Mouse (Mus musculus): ENCODE data around the gene Axin1. TPM values are rescaled to one million over a fixed set of nuclear protein-coding genes. Genes with fewer than 3 reads are reported as not detected.
"Not testable (repeated sequence)": the region's sequence is repeated elsewhere in the genome, so short reads cannot be mapped to it uniquely, and the experiment has no call there.

Axin1 gene
- polyA plus RNA-seq (2017; shearing (Covaris generic)): 10 to 100 TPM; 10.5 to 13.5 TPM

DNA sequence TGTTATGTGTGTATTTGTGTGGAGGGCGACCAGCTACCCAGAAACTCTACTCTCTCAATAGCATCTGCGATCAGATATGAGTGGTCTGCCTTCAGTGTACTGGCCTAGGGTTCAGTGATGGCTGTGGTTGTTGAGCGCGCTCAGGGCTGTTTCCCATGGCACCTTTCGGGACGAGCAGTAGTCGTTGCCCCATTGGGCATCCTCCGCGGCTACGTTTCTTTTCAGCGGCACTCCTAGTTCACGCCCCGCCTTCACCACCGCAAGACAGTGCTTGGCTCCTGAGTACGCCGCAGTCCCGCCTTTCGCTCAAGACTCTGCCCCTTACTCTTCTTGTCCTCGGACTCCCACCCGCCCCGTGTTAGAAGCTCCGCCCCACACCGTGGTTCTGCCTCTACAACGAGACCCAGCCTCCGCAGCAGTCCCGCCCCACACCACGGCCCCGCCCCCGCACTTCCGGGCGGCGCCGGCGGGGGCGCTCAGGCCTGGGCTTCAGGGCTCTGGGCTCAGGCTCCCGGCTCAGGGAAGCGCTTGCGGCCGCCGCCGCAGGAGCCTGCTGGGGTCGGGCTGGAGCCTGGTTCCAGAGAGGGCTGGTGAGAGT lies at the start of gene Axin1:
Gene Axin1, plus strand, starts transcription at position 450 of the 598 bp plus-strand sequence.
- peak; percentile 96 for ATAC-seq

DNA sequence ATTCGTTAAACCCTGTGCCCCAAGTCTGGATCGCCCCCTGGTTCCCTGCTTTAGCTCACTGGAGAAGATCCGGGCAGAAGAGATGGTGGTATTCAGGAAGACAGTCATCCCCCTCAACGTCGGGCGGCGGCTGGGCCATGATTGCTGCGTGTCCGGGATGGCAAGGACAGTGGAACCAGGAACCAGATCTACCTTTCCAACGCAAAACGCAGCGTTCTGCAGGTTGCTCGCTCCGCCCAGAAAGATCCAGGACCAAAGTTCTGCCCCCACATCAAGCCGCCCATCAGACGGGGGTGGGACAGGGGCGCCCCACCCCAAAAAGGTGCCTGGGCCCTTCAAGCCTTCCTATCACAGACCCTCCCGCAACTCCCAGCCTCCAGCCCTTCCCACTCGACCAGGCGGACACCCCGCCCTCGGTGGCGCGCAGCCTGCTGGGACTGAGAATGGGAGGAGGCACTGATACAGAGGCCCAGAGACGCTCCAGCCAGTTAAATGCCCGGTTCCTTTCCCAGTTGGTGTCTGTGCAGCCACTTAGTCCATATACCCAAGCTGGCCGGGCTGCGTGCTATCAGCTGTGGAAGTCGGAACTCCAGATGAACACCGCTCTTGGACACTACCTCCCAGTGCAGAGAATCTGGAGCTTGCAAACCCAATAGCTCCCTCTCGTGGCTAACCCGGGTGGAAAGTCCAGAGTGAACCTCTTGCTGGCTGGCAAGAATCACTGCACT lies 48.4 kb upstream of the Axin1 start, which contains the start of gene Decr2:
Gene Decr2, minus strand, starts transcription at position 433 of the 728 bp plus-strand sequence.
- ATAC-seq: peak; percentile 59

GRCm38 (mm10) chr17:26094531-26095110 lies 43.9 kb upstream of the Axin1 start:
- no peak for ATAC-seq

GRCm38 (mm10) chr17:26095121-26095740 lies 43.3 kb upstream of the Axin1 start, which contains the start of gene Nme4:
TSS of gene Nme4 (minus strand) at chr17:26095602.
- peak; percentile 19 for ATAC-seq

- ATAC-seq: no peak
Measured at GRCm38 (mm10) chr17:26098461-26098860, 40.0 kb upstream of the Axin1 start.

DNA sequence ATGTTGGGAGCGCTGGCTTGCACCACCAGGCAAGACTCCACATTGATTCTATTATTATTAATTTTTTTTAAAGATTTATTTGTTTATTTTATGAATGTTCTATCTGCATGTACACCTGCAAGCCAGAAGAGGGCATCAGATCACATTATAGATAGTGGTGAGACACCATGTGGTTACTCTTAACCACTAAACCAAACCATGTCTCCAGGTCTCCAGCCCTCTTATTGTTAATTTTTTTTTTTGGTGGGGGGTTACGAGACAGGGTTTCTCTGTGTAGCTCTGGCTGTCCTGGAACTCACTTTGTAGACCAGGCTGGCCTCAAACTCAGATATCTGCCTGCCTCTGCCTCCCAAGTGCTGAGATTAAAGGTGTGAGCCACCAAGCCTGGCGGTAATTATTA lies 39.2 kb upstream of the Axin1 start:
- ATAC-seq: not testable (repeated sequence)

DNA sequence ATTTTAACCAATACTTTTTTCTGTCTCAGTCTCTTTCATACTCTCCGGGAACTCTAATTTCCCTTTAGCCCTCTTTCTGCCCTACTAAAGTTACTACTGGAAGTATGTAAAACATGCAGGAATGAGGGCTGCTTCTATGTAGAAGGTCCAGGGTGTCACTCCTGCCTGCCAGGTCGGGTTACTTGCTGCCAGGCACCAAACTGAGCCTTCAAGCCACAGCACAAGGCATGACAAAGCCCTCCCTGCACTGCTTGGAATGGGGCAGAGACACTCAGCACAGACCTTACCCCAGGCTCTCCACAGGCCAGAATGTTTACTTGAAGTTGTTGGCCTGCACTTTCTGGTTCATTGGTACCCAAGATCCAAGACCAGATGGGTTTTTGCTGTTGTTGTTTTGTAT lies 38.3 kb upstream of the Axin1 start:
- ATAC-seq: no peak

DNA sequence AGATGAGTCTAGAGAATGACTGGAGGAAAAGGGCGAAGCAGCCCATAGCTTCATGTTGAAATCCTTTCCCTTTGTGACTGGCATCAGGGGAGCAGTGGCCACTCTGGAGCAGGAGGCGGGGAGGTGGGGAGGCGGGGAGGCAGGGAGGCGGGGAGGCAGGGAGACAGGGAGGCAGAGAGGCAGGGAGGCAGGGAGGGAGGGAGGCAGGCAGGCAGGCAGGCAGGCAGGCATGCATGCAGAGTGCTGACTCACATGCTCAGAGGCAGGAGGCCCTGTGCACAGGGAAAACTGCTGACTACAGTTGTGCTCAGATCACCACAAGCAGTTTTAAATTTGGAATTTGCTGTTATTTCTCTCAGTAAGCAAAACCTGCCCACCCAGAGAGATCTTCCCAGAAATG lies 37.0 kb upstream of the Axin1 start:
- ATAC-seq: no peak

DNA sequence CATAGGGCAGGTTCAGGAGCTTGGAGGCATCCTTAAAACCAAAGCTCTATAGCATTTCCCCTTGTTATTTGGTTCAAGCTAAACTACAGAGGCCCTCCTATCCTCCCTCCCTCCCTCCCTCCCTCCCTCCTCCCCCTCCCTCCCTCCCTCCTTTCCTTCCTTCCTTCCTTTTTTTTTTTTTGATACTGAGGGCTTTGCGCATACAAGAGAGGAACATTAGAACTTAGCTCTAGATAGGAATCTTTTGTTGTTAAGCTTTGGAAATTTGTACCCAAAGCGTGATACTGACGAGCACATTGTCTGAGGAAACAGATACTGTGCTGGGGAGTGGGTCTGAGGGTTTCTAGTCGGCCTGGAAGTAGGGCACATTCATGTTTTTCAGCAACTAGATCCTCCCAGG lies 32.9 kb upstream of the Axin1 start:
- no peak for ATAC-seq

GRCm38 (mm10) chr17:26110156-26110555 lies 28.3 kb upstream of the Axin1 start:
- ATAC-seq: no peak

DNA sequence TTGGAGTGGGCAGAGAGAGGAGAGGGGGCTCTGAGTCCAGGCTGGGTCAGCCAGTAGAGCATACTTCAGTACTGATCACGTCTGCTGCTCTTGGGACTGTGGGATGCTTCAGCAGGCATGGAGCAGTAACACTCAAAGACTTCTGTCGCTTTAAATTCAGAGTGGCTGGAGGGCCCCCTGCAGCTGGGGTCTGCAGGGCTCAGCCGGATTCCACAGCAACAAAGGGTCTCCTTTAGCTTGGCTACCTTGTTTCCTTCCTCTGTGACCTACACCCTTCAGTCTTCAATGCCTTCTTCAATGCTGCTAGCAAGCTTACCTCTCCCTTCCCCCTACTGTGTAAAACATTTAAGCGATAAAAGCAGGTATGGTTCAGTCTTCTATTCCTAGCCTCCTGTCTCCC lies 27.5 kb upstream of the Axin1 start:
- ATAC-seq: no peak

GRCm38 (mm10) chr17:26111722-26112121 lies 26.8 kb upstream of the Axin1 start:
- ATAC-seq: no peak

DNA sequence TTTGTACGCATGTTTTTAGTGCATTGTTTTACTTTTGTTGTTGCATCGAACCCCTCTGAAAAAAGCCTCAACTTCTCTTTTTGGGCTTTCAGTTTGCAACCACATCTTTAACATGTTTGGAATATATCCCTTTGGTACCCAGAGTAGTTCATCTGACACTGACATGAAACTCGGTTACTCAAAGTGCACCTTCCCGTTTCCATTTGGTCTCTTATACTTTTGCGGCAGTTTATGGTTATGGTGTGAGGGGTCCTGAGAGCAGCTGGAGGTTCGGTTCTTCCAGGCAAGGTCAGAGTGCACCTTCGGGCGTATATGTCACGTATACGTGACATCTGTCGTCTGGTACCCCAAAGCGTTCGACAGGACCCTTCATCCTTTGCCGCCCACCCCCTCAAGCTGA lies 25.7 kb upstream of the Axin1 start:
- no peak for ATAC-seq

- peak; percentile 74 for ATAC-seq
Measured at GRCm38 (mm10) chr17:26113181-26113948, 25.1 kb upstream of the Axin1 start, which contains the start of gene Tmem8. TSS of gene Tmem8 (plus strand) at chr17:26113299.

GRCm38 (mm10) chr17:26114061-26114460 lies 24.4 kb upstream of the Axin1 start:
- ATAC-seq: no peak

- ATAC-seq: not testable (repeated sequence)
Measured at GRCm38 (mm10) chr17:26114461-26114860, 24.0 kb upstream of the Axin1 start.

GRCm38 (mm10) chr17:26115205-26115898 lies 23.1 kb upstream of the Axin1 start:
- ATAC-seq: no peak

GRCm38 (mm10) chr17:26115956-26116487 lies 22.5 kb upstream of the Axin1 start:
- ATAC-seq: no peak

DNA sequence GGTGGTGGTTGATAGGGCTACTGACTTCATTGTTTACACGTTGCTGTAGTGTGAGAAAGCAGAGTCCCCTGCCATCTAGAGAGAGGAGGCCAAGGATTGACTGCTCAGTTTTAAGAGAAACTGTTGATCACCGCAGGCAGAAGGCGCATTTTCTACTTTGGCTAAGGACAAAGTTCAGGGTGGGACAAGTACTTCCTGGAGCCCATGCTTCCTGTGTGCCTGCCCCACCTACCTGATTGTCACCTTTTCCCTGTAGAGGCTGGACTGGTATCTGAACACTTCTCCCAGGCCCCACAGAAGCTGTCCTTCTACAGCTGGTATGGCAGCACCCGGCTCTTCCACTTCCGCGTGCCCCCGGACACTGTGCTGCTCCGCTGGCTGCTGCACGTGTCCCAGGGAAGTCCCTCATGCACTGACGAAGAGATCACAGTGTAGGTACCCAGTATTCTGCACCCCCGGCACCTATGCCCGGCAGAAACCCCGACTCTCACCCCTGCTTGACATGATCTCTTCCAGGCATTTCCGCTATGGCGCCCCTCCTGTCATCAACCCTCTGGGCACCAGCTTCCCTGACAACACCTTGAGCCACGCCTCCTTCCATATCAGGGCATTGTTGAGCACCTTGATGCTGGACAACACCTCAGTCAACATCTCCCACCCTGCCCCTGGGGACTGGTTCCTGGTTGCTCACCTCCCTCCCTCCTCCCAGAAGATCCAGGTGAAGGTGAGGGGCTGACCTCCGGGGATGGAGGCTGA lies 21.8 kb upstream of the Axin1 start:
- no peak for ATAC-seq
